Mouse (Mus musculus): ENCODE measurements at regions not wholly inside any gene's neighbourhood (a gene's known extent, or its start where the extent isn't known, plus 50 kb on each side); places are given as distances from the start of the nearest gene placed in this dataset.

DNA sequence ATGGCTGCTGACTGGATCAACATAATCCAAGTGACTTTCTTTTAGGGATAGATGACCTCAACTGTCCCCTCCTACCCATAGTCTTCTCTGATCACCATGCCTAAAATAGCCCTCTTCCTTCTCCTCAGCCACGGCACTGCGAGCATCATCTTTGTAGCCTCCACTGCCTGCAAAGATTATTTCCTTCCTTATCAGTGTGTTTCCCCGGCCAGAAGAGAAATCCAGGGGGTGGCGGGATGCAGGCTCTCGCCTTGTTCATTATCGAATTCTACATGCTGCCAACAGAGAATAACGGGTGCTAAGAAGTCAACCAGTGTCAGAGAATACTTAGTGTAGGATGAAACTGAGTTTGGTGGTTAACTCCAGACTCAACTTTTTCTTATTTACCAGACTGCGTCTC is 180.0 kb upstream of the Ccdc122 start:
- no peak for DNase-seq (ENCODE audit: low read depth, low spot score)
- Histone ChIP-seq H3K9me3 (ENCODE audit: control insufficient read depth, insufficient read depth, low read depth, low read length) (no peaks in the 10 kb centered on the region), H3K4me1 (ENCODE audit: control insufficient read depth in 2 of 2, insufficient read depth in 2 of 2, low read length in 2 of 2, poor library complexity in 1 of 2) (no peaks in the 10 kb centered on the region), H3K4me3 (ENCODE audit: insufficient read depth in 1 of 2, low read depth in 1 of 2, low read length in 2 of 2, poor library complexity in 1 of 2, severe bottlenecking in 1 of 2) (no peak overlapping the region), H3K9ac (ENCODE audit: insufficient read depth, low read depth, low read length, poor library complexity, severe bottlenecking) (no peak overlapping the region), H3K36me3 (ENCODE audit: control insufficient read depth, insufficient read depth, low read length, poor library complexity, severe bottlenecking) (no peaks in the 10 kb centered on the region), H3K27ac (ENCODE audit: insufficient read depth, low read depth, low read length, poor library complexity, severe bottlenecking) (no peak overlapping the region)
- in situ Hi-C loops (cut with MboI; ENCODE audit: low sequenced_read_pairs in 2 of 2, unreplicated experiment in 2 of 2), result no loop called here
- TF ChIP-seq CHD2 (IDR thresholded peaks at IDR 0.05; ENCODE audit: low read depth, low read length) (no peak), HCFC1 (IDR thresholded peaks at IDR 0.05; ENCODE audit: borderline replicate concordance, insufficient read depth, low read length) (no peak), ZC3H11A (IDR thresholded peaks at IDR 0.05; ENCODE audit: borderline replicate concordance, low read depth, low read length) (no peak), ZNF384 (IDR thresholded peaks at IDR 0.05; ENCODE audit: low read depth, low read length) (no peak)

DNA sequence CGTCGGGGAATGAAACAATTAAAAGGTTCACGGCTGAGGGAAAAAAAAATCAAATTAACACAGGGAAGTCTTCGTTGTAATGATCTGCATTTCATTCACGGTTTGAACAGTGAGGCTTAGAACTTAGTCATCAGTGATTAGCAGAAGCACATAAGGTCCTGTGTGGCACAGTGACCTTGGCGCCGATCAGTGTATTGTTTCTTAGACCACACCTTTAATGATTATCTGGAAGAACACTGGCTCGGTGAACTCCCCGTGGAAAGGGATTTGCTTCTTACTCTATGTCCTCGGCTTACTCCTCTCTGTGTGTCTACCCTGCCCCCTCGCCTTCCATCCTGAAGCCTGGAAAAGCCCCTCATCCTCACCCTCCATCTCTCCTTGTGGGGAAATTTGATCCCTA is 181.6 kb upstream of the Ccdc122 start:
- in situ Hi-C loops (cut with MboI; ENCODE audit: low sequenced_read_pairs in 2 of 2, unreplicated experiment in 2 of 2), result no loop called here
- DNase-seq (ENCODE audit: low read depth, low spot score), result no peak
- Histone ChIP-seq H3K4me1 (ENCODE audit: control insufficient read depth in 2 of 2, insufficient read depth in 2 of 2, low read length in 2 of 2, poor library complexity in 1 of 2) (peaks cover 1 to 6% of the 10 kb centered on the region in 2 experiments; a peak in 2 of 4 replicates), H3K9ac (ENCODE audit: insufficient read depth, low read depth, low read length, poor library complexity, severe bottlenecking) (no peak overlapping the region), H3K4me3 (ENCODE audit: insufficient read depth in 1 of 2, low read depth in 1 of 2, low read length in 2 of 2, poor library complexity in 1 of 2, severe bottlenecking in 1 of 2) (no peak overlapping the region), H3K36me3 (ENCODE audit: control insufficient read depth, insufficient read depth, low read length, poor library complexity, severe bottlenecking) (no peaks in the 10 kb centered on the region), H3K27ac (ENCODE audit: insufficient read depth, low read depth, low read length, poor library complexity, severe bottlenecking) (no peak overlapping the region), H3K9me3 (ENCODE audit: control insufficient read depth, insufficient read depth, low read depth, low read length) (no peaks in the 10 kb centered on the region)
- TF ChIP-seq CHD2 (IDR thresholded peaks at IDR 0.05; ENCODE audit: low read depth, low read length) (no peak), ZNF384 (IDR thresholded peaks at IDR 0.05; ENCODE audit: low read depth, low read length) (no peak), ZC3H11A (IDR thresholded peaks at IDR 0.05; ENCODE audit: borderline replicate concordance, low read depth, low read length) (no peak), MAFK (IDR thresholded peaks at IDR 0.05; ENCODE audit: insufficient read depth, low read depth, low read length) (no peak), HCFC1 (IDR thresholded peaks at IDR 0.05; ENCODE audit: borderline replicate concordance, insufficient read depth, low read length) (no peak)

DNA sequence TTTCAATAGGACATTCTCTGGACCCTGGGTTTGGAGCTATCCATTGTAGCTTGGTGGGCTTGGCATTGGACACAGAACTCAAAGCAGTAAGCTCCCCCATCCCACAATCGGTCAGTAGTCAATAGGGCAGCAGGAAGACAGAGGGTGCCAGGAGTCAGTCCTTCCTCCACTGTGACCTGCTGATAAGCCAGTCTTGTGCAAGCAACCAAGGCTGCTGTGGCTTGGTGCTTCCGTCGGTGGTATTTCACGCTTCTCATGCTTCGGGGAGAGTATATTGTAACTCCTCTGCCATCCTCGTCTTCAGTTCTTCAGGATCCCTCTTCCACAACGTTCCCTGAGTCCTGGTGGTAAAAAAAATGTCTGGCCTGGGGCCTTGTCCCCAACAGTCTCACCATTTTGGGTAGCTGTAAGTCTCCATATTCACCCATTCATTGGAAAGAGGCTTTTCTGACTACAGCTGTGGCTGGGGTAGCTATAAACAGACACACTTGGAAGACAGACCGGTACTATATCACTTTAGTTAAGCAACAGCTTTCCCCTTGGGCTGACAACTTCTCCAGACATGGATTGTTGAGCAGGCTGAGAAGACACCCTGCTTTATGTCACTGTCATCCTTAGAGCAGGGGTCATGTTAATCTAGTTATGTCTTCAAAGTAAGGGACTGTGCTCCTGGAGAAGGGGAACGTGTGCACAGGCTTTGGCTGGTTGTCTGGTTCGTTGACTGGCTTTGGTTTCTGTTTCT is 184.9 kb upstream of the Ccdc122 start:
- in situ Hi-C loops (cut with MboI; ENCODE audit: low sequenced_read_pairs in 2 of 2, unreplicated experiment in 2 of 2), result no loop called here
- H3K36me3 ChIP-seq (ENCODE audit: control insufficient read depth, insufficient read depth, low read length, poor library complexity, severe bottlenecking), result no peaks in the 10 kb centered on the region
- TF ChIP-seq MAFK (IDR thresholded peaks at IDR 0.05; ENCODE audit: insufficient read depth, low read depth, low read length) (no peak), ZNF384 (IDR thresholded peaks at IDR 0.05; ENCODE audit: low read depth, low read length) (no peak), CHD2 (IDR thresholded peaks at IDR 0.05; ENCODE audit: low read depth, low read length) (no peak), ZC3H11A (IDR thresholded peaks at IDR 0.05; ENCODE audit: borderline replicate concordance, low read depth, low read length) (no peak), HCFC1 (IDR thresholded peaks at IDR 0.05; ENCODE audit: borderline replicate concordance, insufficient read depth, low read length) (no peak)
- no peak overlapping the region for H3K27ac ChIP-seq (ENCODE audit: insufficient read depth, low read depth, low read length, poor library complexity, severe bottlenecking)
- H3K4me1 ChIP-seq (ENCODE audit: control insufficient read depth in 2 of 2, insufficient read depth in 2 of 2, low read length in 2 of 2, poor library complexity in 1 of 2), result peaks cover 1 to 6% of the 10 kb centered on the region in 2 experiments; a peak in 2 of 4 replicates
- DNase-seq (ENCODE audit: low read depth, low spot score), result no peak
- no peak overlapping the region for H3K9ac ChIP-seq (ENCODE audit: insufficient read depth, low read depth, low read length, poor library complexity, severe bottlenecking)
- H3K4me3 ChIP-seq (ENCODE audit: insufficient read depth in 1 of 2, low read depth in 1 of 2, low read length in 2 of 2, poor library complexity in 1 of 2, severe bottlenecking in 1 of 2), result no peak overlapping the region
- no peaks in the 10 kb centered on the region for H3K9me3 ChIP-seq (ENCODE audit: control insufficient read depth, insufficient read depth, low read depth, low read length)

DNA sequence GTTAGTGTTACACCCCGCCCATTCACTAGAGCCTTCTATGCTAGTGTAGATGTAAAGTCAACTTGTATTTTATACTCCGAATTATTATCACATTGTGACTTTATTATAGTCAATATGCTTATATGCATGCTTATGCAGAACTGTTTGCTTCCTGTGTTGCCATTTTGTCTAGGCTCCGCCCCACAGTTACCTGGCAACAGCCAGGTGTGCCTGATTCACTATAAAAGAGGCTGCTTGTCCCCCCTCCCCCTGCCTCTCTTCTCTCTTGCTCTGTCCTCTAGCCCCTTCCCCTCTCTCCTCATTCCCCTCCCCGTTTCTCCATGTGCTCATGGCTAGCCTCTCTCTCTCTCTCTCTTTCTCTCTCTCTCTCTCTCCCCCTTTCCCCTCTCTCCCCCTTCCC is 185.9 kb upstream of the Ccdc122 start:
- Histone ChIP-seq H3K9me3 (ENCODE audit: control insufficient read depth, insufficient read depth, low read depth, low read length) (no peaks in the 10 kb centered on the region), H3K4me1 (ENCODE audit: control insufficient read depth in 2 of 2, insufficient read depth in 2 of 2, low read length in 2 of 2, poor library complexity in 1 of 2) (peaks cover 1 to 6% of the 10 kb centered on the region in 2 experiments; a peak in 2 of 4 replicates), H3K4me3 (ENCODE audit: insufficient read depth in 1 of 2, low read depth in 1 of 2, low read length in 2 of 2, poor library complexity in 1 of 2, severe bottlenecking in 1 of 2) (no peak overlapping the region), H3K36me3 (ENCODE audit: control insufficient read depth, insufficient read depth, low read length, poor library complexity, severe bottlenecking) (no peaks in the 10 kb centered on the region), H3K27ac (ENCODE audit: insufficient read depth, low read depth, low read length, poor library complexity, severe bottlenecking) (no peak overlapping the region), H3K9ac (ENCODE audit: insufficient read depth, low read depth, low read length, poor library complexity, severe bottlenecking) (no peak overlapping the region)
- in situ Hi-C loops (cut with MboI; ENCODE audit: low sequenced_read_pairs in 2 of 2, unreplicated experiment in 2 of 2), result no loop called here
- no peak for DNase-seq (ENCODE audit: low read depth, low spot score)
- TF ChIP-seq ZC3H11A (IDR thresholded peaks at IDR 0.05; ENCODE audit: borderline replicate concordance, low read depth, low read length) (no peak), HCFC1 (IDR thresholded peaks at IDR 0.05; ENCODE audit: borderline replicate concordance, insufficient read depth, low read length) (no peak), ZNF384 (IDR thresholded peaks at IDR 0.05; ENCODE audit: low read depth, low read length) (no peak), MAFK (IDR thresholded peaks at IDR 0.05; ENCODE audit: insufficient read depth, low read depth, low read length) (no peak), CHD2 (IDR thresholded peaks at IDR 0.05; ENCODE audit: low read depth, low read length) (no peak)
